Mouse (Mus musculus) hematopoietic multipotent progenitor cell, adult 10-12 weeks (in vitro differentiated cells): Measurements from ENCODE around the gene Krt90. TPM values are rescaled to one million over a fixed set of nuclear protein-coding genes. Genes with fewer than 3 reads are reported as not detected.

Source experiments
- polyA plus RNA-seq: library from polyadenylated mRNA; stranded (reverse); fragments of >175 nt; gene quantifications from 2 replicates; pipeline ENCODE4 v1.2.3, GENCODE M21; 2012; ENCODE audit warnings: low replicate concordance

Gene Krt90
- polyA plus RNA-seq: not detected in 2 replicates

DNA sequence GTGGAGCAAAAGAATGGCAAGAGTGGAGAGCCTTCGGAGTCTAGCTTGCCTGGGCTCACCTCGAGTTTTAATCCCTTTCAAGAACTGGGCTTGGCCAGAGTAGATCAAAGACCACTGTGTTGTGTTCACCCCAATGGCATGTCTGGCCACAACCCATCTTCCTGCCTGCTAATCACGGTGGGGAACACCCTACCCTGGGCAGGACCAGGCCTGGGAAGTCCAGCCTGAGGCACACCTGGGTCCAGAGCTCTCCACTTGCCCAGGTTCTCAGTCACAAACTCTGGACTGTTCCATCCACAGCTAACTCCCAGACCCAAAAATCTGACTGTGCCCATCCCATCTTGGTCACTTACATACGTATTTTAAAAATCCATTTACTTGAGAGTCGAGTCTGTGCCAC lies at the start of gene Krt90:
Gene Krt90, minus strand, starts transcription at position 101 of the 400 bp plus-strand sequence.

DNA sequence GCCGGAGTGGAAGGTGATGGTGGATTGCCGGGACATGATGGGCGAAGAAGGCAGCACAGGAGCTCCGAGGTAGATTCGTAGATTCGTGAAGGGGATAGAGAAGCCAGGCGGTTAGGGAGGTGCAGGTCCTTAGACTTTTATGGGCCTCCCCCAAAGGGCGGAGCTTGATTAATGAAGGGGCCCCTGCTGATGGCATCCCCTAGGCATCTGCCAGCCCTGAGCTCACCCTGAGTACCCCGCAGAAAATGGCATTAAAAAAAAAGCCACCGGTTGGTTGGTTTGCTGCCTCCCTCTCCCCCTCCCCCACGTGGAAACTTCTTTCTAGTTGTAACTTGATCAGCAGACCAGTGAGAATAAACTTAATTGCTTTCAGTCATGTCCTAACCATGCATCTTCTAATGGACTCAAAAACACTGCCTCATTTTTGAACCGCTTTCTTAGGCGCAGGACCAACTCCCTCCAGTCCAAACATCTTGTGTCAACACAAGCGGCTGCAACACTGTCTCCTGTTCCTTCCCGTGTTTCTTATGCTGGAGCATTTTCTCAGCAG lies 11.1 kb upstream of the Krt90 start, which contains the start of gene Krt75:
Gene Krt75, minus strand, starts transcription at position 109 of the 550 bp plus-strand sequence.

DNA sequence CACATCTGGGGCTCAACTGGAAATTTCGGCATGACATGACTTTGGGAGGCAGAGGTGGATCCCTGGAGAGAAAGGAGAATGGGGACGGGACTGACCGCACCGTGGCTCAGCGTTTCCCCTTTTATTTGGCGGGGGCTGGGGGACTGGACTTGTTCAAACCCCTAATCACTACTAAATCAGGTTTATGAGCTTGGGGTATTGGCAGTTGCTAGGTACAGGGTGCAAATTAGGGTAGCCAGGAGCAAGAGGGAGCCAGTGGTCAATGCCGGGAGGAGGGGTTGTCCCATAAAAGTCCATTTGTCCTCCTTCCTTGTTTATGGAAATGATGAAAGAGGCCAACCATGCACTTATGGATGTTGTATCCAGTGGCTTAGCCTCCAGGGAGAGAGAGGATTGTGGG lies 12.2 kb downstream of the Krt90 start, which contains the start of gene Krt82:
Gene Krt82, minus strand, starts transcription at position 101 of the 400 bp plus-strand sequence.

DNA sequence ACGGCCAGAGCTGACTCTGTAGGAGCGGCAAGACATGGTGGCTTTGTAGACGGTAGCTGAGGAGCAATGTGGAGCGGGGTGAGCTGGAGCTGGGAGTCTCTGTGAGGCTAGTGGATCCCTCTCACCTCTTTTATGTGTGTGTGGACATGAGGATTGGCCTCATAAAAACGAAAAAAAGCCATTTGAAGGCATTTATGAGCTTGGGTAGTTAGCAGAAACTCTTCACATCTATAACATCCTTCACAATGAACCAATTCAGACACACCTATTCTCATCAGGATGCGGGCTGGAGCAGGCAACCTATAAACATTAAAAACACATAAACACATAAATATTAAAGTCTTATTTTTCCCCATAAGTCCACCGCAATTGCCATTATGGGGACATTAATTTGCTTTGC lies 30.0 kb downstream of the Krt90 start, which contains the start of gene Krt84:
Gene Krt84, minus strand, starts transcription at position 101 of the 400 bp plus-strand sequence.

DNA sequence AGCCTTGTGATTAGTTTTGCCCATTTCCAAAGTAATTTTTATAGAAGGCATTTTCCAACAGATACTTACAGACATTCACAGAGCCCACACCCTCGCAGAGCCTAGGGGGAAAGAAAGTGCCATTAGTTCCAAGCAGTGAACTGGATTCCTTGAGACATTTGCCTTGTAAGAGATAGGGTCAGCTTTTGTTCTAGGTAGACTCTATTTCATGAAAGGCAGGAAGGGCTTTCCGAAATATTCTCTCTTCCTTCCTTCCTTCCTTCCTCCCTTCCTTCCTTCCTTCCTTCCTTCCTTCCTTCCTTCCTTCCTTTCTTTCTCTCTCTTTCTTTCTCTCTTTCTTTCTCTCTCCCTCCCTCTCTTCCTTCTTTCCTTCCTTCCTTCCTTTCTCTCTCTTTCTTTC lies 45.6 kb downstream of the Krt90 start, which contains the start of gene Gm49425:
Gene Gm49425, minus strand, starts transcription at position 101 of the 400 bp plus-strand sequence.

Other genes with a start within 250 kb of the Krt90 start
- 10.3 and 16.1 TPM in 2 replicates for gene Krt80, start 192.8 kb downstream of the Krt90 start, polyA plus RNA-seq
- 0.47 and 0.86 TPM in 2 replicates for gene Krt7, start 151.9 kb downstream of the Krt90 start, polyA plus RNA-seq
- not detected in 2 replicates for gene Krt87, start 124.1 kb downstream of the Krt90 start, polyA plus RNA-seq
- 0.16 TPM in 1 of 2 replicates, not detected in the other for gene Krt88, start 115.2 kb downstream of the Krt90 start, polyA plus RNA-seq
- not detected in 2 replicates for gene Krt81, start 99.2 kb downstream of the Krt90 start, polyA plus RNA-seq
- 0.92 and 3.3 TPM in 2 replicates for gene Krt86, start 89.5 kb downstream of the Krt90 start, polyA plus RNA-seq
- 0.16 and 0.17 TPM in 2 replicates for gene Krt83, start 71.4 kb downstream of the Krt90 start, polyA plus RNA-seq
- gene Gm49425, start 45.7 kb downstream of the Krt90 start, polyA plus RNA-seq: not detected in 2 replicates
- gene Krt84, start 30.1 kb downstream of the Krt90 start, polyA plus RNA-seq: not detected in 2 replicates
- gene Krt82, start 12.3 kb downstream of the Krt90 start, polyA plus RNA-seq: not detected in 2 replicates
- gene Krt75, start 11.0 kb upstream of the Krt90 start, polyA plus RNA-seq: not detected in 2 replicates
- gene Gm5414, start 65.2 kb upstream of the Krt90 start, polyA plus RNA-seq: not detected in 2 replicates
- gene Gm5478, start 84.4 kb upstream of the Krt90 start, polyA plus RNA-seq: not detected in 2 replicates
- gene Krt6b, start 117.3 kb upstream of the Krt90 start, polyA plus RNA-seq: not detected in 2 replicates
- not detected in 2 replicates for gene Krt6a, start 131.4 kb upstream of the Krt90 start, polyA plus RNA-seq
- not detected in 2 replicates for gene Krt5, start 149.9 kb upstream of the Krt90 start, polyA plus RNA-seq
- not detected in 2 replicates for gene Krt71, start 180.2 kb upstream of the Krt90 start, polyA plus RNA-seq
- not detected in 2 replicates for gene Krt72, start 223.5 kb upstream of the Krt90 start, polyA plus RNA-seq
- gene Krt73, start 239.4 kb upstream of the Krt90 start, polyA plus RNA-seq: not detected in 2 replicates